Mouse (Mus musculus) thymus, postnatal 4 days (tissue): Measurements from ENCODE around the gene Cdhr5.
A peak's percentile ranks its signal among the peaks of the same experiment; 100 is the strongest.

Experiments
- DNase-seq: peaks from one replicate; pipeline ENCODE4 v3.0.0; 2021

Gene Cdhr5

GRCm38 (mm10) chr7:141276546-141276945 is at the start of gene Cdhr5:
TSS of gene Cdhr5 (minus strand) at chr7:141276786.
- DNase-seq: no peak

GRCm38 (mm10) chr7:141324686-141325085 is 48.1 kb upstream of the Cdhr5 start:
- DNase-seq: no peak

GRCm38 (mm10) chr7:141319446-141319845 is 42.9 kb upstream of the Cdhr5 start:
- no peak for DNase-seq

GRCm38 (mm10) chr7:141317619-141318132 is 41.1 kb upstream of the Cdhr5 start:
- DNase-seq: no peak

- peak; percentile 79 for DNase-seq
These were observed 39.4 kb upstream of the Cdhr5 start for GRCm38 (mm10) chr7:141315974-141316373.

GRCm38 (mm10) chr7:141315076-141315475 is 38.5 kb upstream of the Cdhr5 start:
- DNase-seq: no peak

GRCm38 (mm10) chr7:141314416-141314815 is 37.8 kb upstream of the Cdhr5 start:
- no peak for DNase-seq

- DNase-seq: no peak
These were observed 28.0 kb upstream of the Cdhr5 start for GRCm38 (mm10) chr7:141304537-141304936.

- peak; percentile 45 for DNase-seq
These were observed 26.2 kb upstream of the Cdhr5 start for GRCm38 (mm10) chr7:141302702-141303268.

- no peak for DNase-seq
These were observed 24.8 kb upstream of the Cdhr5 start for GRCm38 (mm10) chr7:141301386-141301785.

- no peak for DNase-seq
These were observed 22.6 kb upstream of the Cdhr5 start for GRCm38 (mm10) chr7:141299175-141299574.

GRCm38 (mm10) chr7:141297926-141298650 is 21.5 kb upstream of the Cdhr5 start:
- no peak for DNase-seq

GRCm38 (mm10) chr7:141294479-141294878 is 17.9 kb upstream of the Cdhr5 start:
- DNase-seq: no peak

- no peak for DNase-seq
These were observed 17.4 kb upstream of the Cdhr5 start for GRCm38 (mm10) chr7:141293852-141294471.

GRCm38 (mm10) chr7:141292583-141293388 is 16.2 kb upstream of the Cdhr5 start:
- DNase-seq: no peak

GRCm38 (mm10) chr7:141291921-141292582 is 15.5 kb upstream of the Cdhr5 start, which contains the start of gene Drd4:
TSS of gene Drd4 (plus strand) at chr7:141292006.
- DNase-seq: peak; percentile 44

GRCm38 (mm10) chr7:141288042-141288441 is 11.5 kb upstream of the Cdhr5 start:
- no peak for DNase-seq

GRCm38 (mm10) chr7:141282756-141283155 is 6.2 kb upstream of the Cdhr5 start:
- DNase-seq: no peak

- no peak for DNase-seq
These were observed 4.9 kb upstream of the Cdhr5 start for GRCm38 (mm10) chr7:141281442-141281841.

- peak; percentile 53 for DNase-seq
These were observed 2.4 kb upstream of the Cdhr5 start, which contains the start of gene Sct for GRCm38 (mm10) chr7:141278766-141279590. TSS of gene Sct (minus strand) at chr7:141279133.
